Mouse (Mus musculus) embryo, embryonic 11.5 days (tissue): ENCODE data around the gene Lamtor5.
"Not testable (repeated sequence)": the region's sequence is repeated elsewhere in the genome, so short reads cannot be mapped to it uniquely, and the experiment has no call there.

ENCODE experiments used
- DNase-seq: peaks from one replicate; pipeline ENCODE4 v3.0.0-alpha.2; 2012; ENCODE audit warnings: low read depth, low spot score

Lamtor5 gene

GRCm38 (mm10) chr3:107272433-107272832, 6.2 kb upstream of the Lamtor5 start:
- DNase-seq = no peak

GRCm38 (mm10) chr3:107273820-107274219, 4.8 kb upstream of the Lamtor5 start:
- DNase-seq = peak; percentile 56

GRCm38 (mm10) chr3:107275351-107275750, 3.3 kb upstream of the Lamtor5 start:
- DNase-seq = no peak

- no peak for DNase-seq
Measured at GRCm38 (mm10) chr3:107275996-107276395, 2.7 kb upstream of the Lamtor5 start.

GRCm38 (mm10) chr3:107276626-107277025, 2.0 kb upstream of the Lamtor5 start:
- DNase-seq = no peak

- no peak for DNase-seq
Measured at GRCm38 (mm10) chr3:107286123-107286522, 7.5 kb downstream of the Lamtor5 start.

GRCm38 (mm10) chr3:107287346-107287745, 8.7 kb downstream of the Lamtor5 start:
- DNase-seq = no peak

- DNase-seq = peak; percentile 46
Measured at GRCm38 (mm10) chr3:107290764-107291381, 12.2 kb downstream of the Lamtor5 start, which contains the start of gene Slc16a4. Gene Slc16a4, plus strand, starts transcription at chr3:107291230.

- no peak for DNase-seq
Measured at GRCm38 (mm10) chr3:107295672-107296360, 17.2 kb downstream of the Lamtor5 start.

- not testable (repeated sequence) for DNase-seq
Measured at GRCm38 (mm10) chr3:107296917-107297316, 18.3 kb downstream of the Lamtor5 start.

- DNase-seq = no peak
Measured at GRCm38 (mm10) chr3:107317338-107317737, 38.7 kb downstream of the Lamtor5 start.

GRCm38 (mm10) chr3:107321141-107321540, 42.5 kb downstream of the Lamtor5 start:
- DNase-seq = no peak

GRCm38 (mm10) chr3:107321776-107322175, 43.1 kb downstream of the Lamtor5 start:
- DNase-seq = no peak

- no peak for DNase-seq
Measured at GRCm38 (mm10) chr3:107326442-107326841, 47.8 kb downstream of the Lamtor5 start.

GRCm38 (mm10) chr3:107330503-107331424, 52.1 kb downstream of the Lamtor5 start:
- DNase-seq = no peak

- no peak for DNase-seq
Measured at GRCm38 (mm10) chr3:107331746-107332126, 53.1 kb downstream of the Lamtor5 start.

GRCm38 (mm10) chr3:107332127-107332959, 53.7 kb downstream of the Lamtor5 start:
- peak; percentile 17 for DNase-seq

GRCm38 (mm10) chr3:107332960-107333380, 54.3 kb downstream of the Lamtor5 start:
- peak; percentile 99 for DNase-seq
